Mouse (Mus musculus) thymus, postnatal 0 days (tissue): ENCODE measurements at regions not wholly inside any gene's neighbourhood (a gene's known extent, or its start where the extent isn't known, plus 50 kb on each side); places are given as distances from the start of the nearest gene placed in this dataset.

Source experiments
- DNase-seq: peaks from one replicate; pipeline ENCODE4 v3.0.0-alpha.2; 2015; ENCODE audit warnings: low spot score

GRCm38 (mm10) chr17:44336842-44337241, 148.5 kb downstream of the Clic5 start:
- DNase-seq = peak; percentile 6

GRCm38 (mm10) chr17:44337253-44337652, 148.9 kb downstream of the Clic5 start:
- no peak for DNase-seq

GRCm38 (mm10) chr17:44344542-44344941, 156.2 kb downstream of the Clic5 start:
- no peak for DNase-seq

- DNase-seq = no peak
These were observed 157.0 kb downstream of the Clic5 start for GRCm38 (mm10) chr17:44345374-44345773.

- peak; percentile 14 for DNase-seq
These were observed 162.0 kb downstream of the Clic5 start for GRCm38 (mm10) chr17:44350201-44350948.

GRCm38 (mm10) chr17:44350949-44351244, 162.5 kb downstream of the Clic5 start:
- DNase-seq = no peak

- DNase-seq = no peak
These were observed 163.2 kb downstream of the Clic5 start for GRCm38 (mm10) chr17:44351499-44352117.

GRCm38 (mm10) chr17:44352142-44352541, 163.8 kb downstream of the Clic5 start:
- no peak for DNase-seq

GRCm38 (mm10) chr17:44363111-44363510, 174.7 kb downstream of the Clic5 start:
- no peak for DNase-seq

- DNase-seq = no peak
These were observed 176.1 kb downstream of the Clic5 start for GRCm38 (mm10) chr17:44364494-44364893.

GRCm38 (mm10) chr17:44366438-44366837, 178.1 kb downstream of the Clic5 start:
- no peak for DNase-seq

GRCm38 (mm10) chr17:44367561-44367960, 179.2 kb downstream of the Clic5 start:
- DNase-seq = no peak

GRCm38 (mm10) chr17:44370966-44371465, 182.6 kb downstream of the Clic5 start:
- DNase-seq = no peak

GRCm38 (mm10) chr17:44371620-44372019, 183.2 kb downstream of the Clic5 start:
- DNase-seq = no peak

- DNase-seq = no peak
These were observed 185.5 kb downstream of the Clic5 start for GRCm38 (mm10) chr17:44373744-44374456.

- DNase-seq = no peak
These were observed 190.0 kb downstream of the Clic5 start for GRCm38 (mm10) chr17:44378391-44378790.

GRCm38 (mm10) chr17:44388916-44389315, 200.5 kb downstream of the Clic5 start:
- DNase-seq = no peak

- DNase-seq = no peak
These were observed 209.4 kb downstream of the Clic5 start for GRCm38 (mm10) chr17:44397829-44398228.

- no peak for DNase-seq
These were observed 209.8 kb downstream of the Clic5 start for GRCm38 (mm10) chr17:44398231-44398630.

- no peak for DNase-seq
These were observed 216.5 kb downstream of the Clic5 start for GRCm38 (mm10) chr17:44404923-44405322.

GRCm38 (mm10) chr17:44410961-44411360, 222.6 kb downstream of the Clic5 start:
- no peak for DNase-seq

GRCm38 (mm10) chr17:44418676-44419404, 230.5 kb downstream of the Clic5 start:
- DNase-seq = peak; percentile 2
